ENCODE assay signal across 17 mouse cellular contexts in genomic region chr13:31860200-31860599, GRCm38 (mm10). TPM values are rescaled to one million over a fixed set of nuclear protein-coding genes. Genes with fewer than 3 reads are reported as not detected.
"Had no signal": no experiment of that assay in that cellular context is flagged by ENCODE, and none has a peak within 500 bp of the region (broad histone marks: within the 10 kb centered on the region; RNA-seq: fewer than 3 reads in every experiment).

No protein-coding gene starts in this region.

- H3K9me3 ChIP-seq: neural tube, embryonic 13.5 days; neural tube, embryonic 15.5 days; stomach, embryonic 15.5 days had no signal

- H3K27ac ChIP-seq: neural tube, embryonic 13.5 days; neural tube, embryonic 15.5 days; stomach, embryonic 15.5 days; stomach, postnatal 0 days had no signal

- H3K36me3 ChIP-seq: neural tube, embryonic 13.5 days; neural tube, embryonic 15.5 days; stomach, embryonic 15.5 days had no signal

- H3K4me1 ChIP-seq: neural tube, embryonic 13.5 days; neural tube, embryonic 15.5 days; stomach, embryonic 15.5 days had no signal

- DNase-seq: retina, postnatal 1 day; right cerebral cortex, adult 18-20 months; right cerebral cortex, postnatal 14 days; right cerebral cortex, postnatal 25 days; right cerebral cortex, postnatal 4 days; spleen, adult 18-20 months; thymus, adult 18-20 months; thymus, adult 2 months; thymus, postnatal 14 days; thymus, postnatal 25 days; thymus, postnatal 36 days; thymus, postnatal 4 days had no signal

- H3K9ac ChIP-seq: neural tube, embryonic 13.5 days; neural tube, embryonic 15.5 days; stomach, embryonic 15.5 days had no signal

- H3K4me3 ChIP-seq: neural tube, embryonic 13.5 days; neural tube, embryonic 15.5 days; stomach, embryonic 15.5 days had no signal

- H3K27me3 ChIP-seq: neural tube, embryonic 13.5 days; neural tube, embryonic 15.5 days; stomach, embryonic 15.5 days had no signal

RNA-seq across cellular contexts. Expression of gene Foxc1, which starts 53.8 kb away (rescaled TPM):
- total RNA-seq: neutrophil, adult 5-6 weeks had no signal
